Mouse (Mus musculus) CH12.LX (cell line): Measurements from ENCODE around the gene Helz2.

Experiments
- CTCF ChIP-seq, 2 experiments: IDR thresholded peaks in 1 of 2; conservative IDR thresholded peaks in 1 of 2; 2 replicates each; pipeline ENCODE4 v1.5.1; 2011 to 2012; ENCODE audit warnings: low read depth in 2 of 2, low read length in 2 of 2, improper control_type of control experiment in 1 of 2, inconsistent platforms in 1 of 2, mild to moderate bottlenecking in 1 of 2, moderate library complexity in 1 of 2
- E2F4 ChIP-seq: IDR thresholded peaks from 2 replicates; pipeline ENCODE4 v1.6.1; 2011; ENCODE audit warnings: low read depth, low read length, improper control_type of control experiment; ENCODE audit not compliant: insufficient replicate concordance
- EP300 ChIP-seq: IDR thresholded peaks from 2 replicates; pipeline ENCODE4 v1.6.1; 2011; ENCODE audit warnings: low read length, improper control_type of control experiment
- ETS1 ChIP-seq: conservative IDR thresholded peaks from 2 replicates; pipeline ENCODE4 v1.6.1; 2012; ENCODE audit warnings: low read depth, mild to moderate bottlenecking, inconsistent platforms, low read length, improper control_type of control experiment, moderate library complexity
- MXI1 ChIP-seq: IDR thresholded peaks from 2 replicates; pipeline ENCODE4 v1.6.1; 2011; ENCODE audit warnings: mild to moderate bottlenecking, low read depth, low read length, improper control_type of control experiment
- UBTF ChIP-seq: IDR thresholded peaks from 2 replicates; pipeline ENCODE4 v1.6.1; 2012; ENCODE audit warnings: low read depth, mild to moderate bottlenecking, inconsistent platforms, low read length, improper control_type of control experiment, moderate library complexity
- USF2 ChIP-seq: conservative IDR thresholded peaks from 2 replicates; pipeline ENCODE4 v1.6.1; 2011; ENCODE audit warnings: low read depth, low read length, improper control_type of control experiment

DNA sequence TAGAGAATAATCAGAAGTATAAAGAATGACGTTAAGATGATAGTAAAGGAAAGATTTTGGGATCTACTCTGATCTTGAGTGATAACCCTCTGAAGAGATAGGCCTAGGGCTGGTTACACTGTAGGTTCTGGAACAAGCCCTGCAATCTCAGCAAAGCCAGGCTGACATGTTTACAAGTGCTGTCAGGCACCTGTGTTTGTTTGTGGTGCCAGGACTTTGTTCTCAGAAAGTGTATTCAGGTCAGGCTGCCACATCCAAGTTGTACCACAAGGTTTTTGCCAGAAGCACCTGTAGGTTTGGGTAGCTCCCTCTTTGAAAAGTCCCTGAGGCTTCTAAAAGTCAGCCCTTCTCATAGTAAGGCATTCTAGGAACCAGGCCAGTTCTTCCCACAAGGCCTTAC, 52.5 kb downstream of the Helz2 start:
- no peak for TF ChIP-seq EP300
- TF ChIP-seq CTCF (conservative IDR thresholded peaks at IDR 0.05 in 1 of 2, IDR thresholded peaks at IDR 0.05 in 1 of 2; ENCODE audit: low read depth in 2 of 2, low read length in 2 of 2), result no peak
- no peak for TF ChIP-seq E2F4
- no peak for TF ChIP-seq MXI1
- no peak for TF ChIP-seq ETS1
- TF ChIP-seq UBTF, result no peak
- TF ChIP-seq USF2, result no peak
